Mouse (Mus musculus) myocyte (in vitro differentiated cells): ENCODE measurements at regions not wholly inside any gene's neighbourhood (a gene's known extent, or its start where the extent isn't known, plus 50 kb on each side); places are given as distances from the start of the nearest gene placed in this dataset.

Source experiments
- H3K27me3 ChIP-seq: one replicate; pipeline ENCODE4 v1.6.1; 2011; ENCODE audit not compliant: control insufficient read depth, insufficient read depth, insufficient read length
- H3K36me3 ChIP-seq: one replicate; pipeline ENCODE4 v1.6.1; 2011; ENCODE audit not compliant: control insufficient read depth, insufficient read depth
- H3K4me2 ChIP-seq: one replicate; pipeline ENCODE4 v1.6.1; 2011; ENCODE audit warnings: low read depth, control low read depth
- H3K4me3 ChIP-seq: one replicate; pipeline ENCODE4 v1.5.1; 2011; ENCODE audit warnings: mild to moderate bottlenecking, control low read depth, moderate library complexity
- H3K79me2 ChIP-seq: one replicate; pipeline ENCODE4 v1.6.1; 2011; ENCODE audit not compliant: control insufficient read depth, insufficient read depth
- H3ac ChIP-seq: one replicate; pipeline ENCODE4 v1.6.1; 2011; ENCODE audit not compliant: control insufficient read depth, insufficient read length
- CEBPB ChIP-seq: IDR thresholded peaks from 2 replicates; pipeline ENCODE4 v1.6.1; 2011; ENCODE audit warnings: mild to moderate bottlenecking, moderate library complexity; ENCODE audit not compliant: poor library complexity, insufficient read depth, severe bottlenecking
- E2F4 ChIP-seq: IDR thresholded peaks from one replicate; pipeline ENCODE4 v1.6.1; 2011; ENCODE audit warnings: mild to moderate bottlenecking, control low read depth, moderate library complexity; ENCODE audit not compliant: insufficient read depth
- MAX ChIP-seq: IDR thresholded peaks from one replicate; pipeline ENCODE4 v1.6.1; 2011; ENCODE audit warnings: low read depth, mild to moderate bottlenecking, control low read depth
- MYOD1 ChIP-seq, 3 experiments: IDR thresholded peaks; one replicate each; pipeline ENCODE4 v1.6.1; 2011; ENCODE audit warnings: control low read depth in 2 of 3, low read depth in 2 of 3, mild to moderate bottlenecking in 2 of 3, moderate library complexity in 1 of 3; ENCODE audit not compliant: insufficient read length in 2 of 3, control insufficient read depth in 1 of 3
- MYOG ChIP-seq, 3 experiments: IDR thresholded peaks; one replicate each; pipeline ENCODE4 v1.6.1; 2011; ENCODE audit warnings: control low read depth in 2 of 3, low read depth in 2 of 3, mild to moderate bottlenecking in 2 of 3; ENCODE audit not compliant: insufficient read length in 2 of 3, control insufficient read depth in 1 of 3, insufficient read depth in 1 of 3
- POLR2A ChIP-seq: IDR thresholded peaks from one replicate; pipeline ENCODE4 v1.6.1; 2011; ENCODE audit warnings: low read depth, mild to moderate bottlenecking, control low read depth, moderate library complexity; ENCODE audit not compliant: insufficient read length
- POLR2AphosphoS2 ChIP-seq: IDR thresholded peaks from one replicate; pipeline ENCODE4 v1.6.1; 2011; ENCODE audit warnings: low read depth, control low read depth; ENCODE audit not compliant: insufficient read length
- REST ChIP-seq: IDR thresholded peaks from one replicate; pipeline ENCODE4 v1.6.1; 2011; ENCODE audit warnings: mild to moderate bottlenecking, control low read depth, moderate library complexity; ENCODE audit not compliant: insufficient read depth, insufficient read length
- SRF ChIP-seq: IDR thresholded peaks from one replicate; pipeline ENCODE4 v1.6.1; 2011; ENCODE audit warnings: low read depth; ENCODE audit not compliant: control insufficient read depth, insufficient read length
- TCF12 ChIP-seq: IDR thresholded peaks from one replicate; pipeline ENCODE4 v1.6.1; 2011; ENCODE audit warnings: mild to moderate bottlenecking, control low read depth; ENCODE audit not compliant: poor library complexity, insufficient read depth, severe bottlenecking
- TCF3 ChIP-seq: IDR thresholded peaks from one replicate; pipeline ENCODE4 v1.6.1; 2011; ENCODE audit warnings: low read depth, control low read depth; ENCODE audit not compliant: insufficient read length
- USF1 ChIP-seq: IDR thresholded peaks from one replicate; pipeline ENCODE4 v1.6.1; 2011; ENCODE audit warnings: low read depth, mild to moderate bottlenecking, control low read depth, moderate library complexity

DNA sequence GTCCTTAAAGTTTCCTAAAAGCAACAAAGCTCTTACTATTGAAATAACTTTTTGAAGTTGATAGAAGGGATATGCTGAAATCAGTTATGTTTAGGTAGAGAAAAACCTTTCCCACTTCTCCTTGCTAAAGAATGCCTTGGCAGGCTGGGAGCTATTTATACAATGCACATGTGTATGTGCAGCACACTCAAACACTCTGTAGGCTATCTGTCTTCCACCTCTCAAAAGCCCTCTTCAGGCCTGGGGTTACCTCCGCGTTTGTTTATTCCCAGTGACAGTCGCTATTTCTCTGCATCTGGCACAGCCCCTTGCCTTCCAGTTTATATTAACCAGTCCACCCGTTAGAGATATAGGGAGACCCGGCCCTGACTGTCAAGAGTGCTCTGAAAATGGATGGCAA, 66.3 kb upstream of the Lnx1 start:
- TF ChIP-seq MYOD1 (IDR thresholded peaks at IDR 0.05; ENCODE audit: control insufficient read depth in 1 of 3, insufficient read length in 2 of 3, low read depth in 2 of 3), result no peak
- TF ChIP-seq USF1, result no peak
- no peak for TF ChIP-seq TCF12
- no peak for TF ChIP-seq TCF3
- no peak for TF ChIP-seq MAX
- TF ChIP-seq CEBPB, result no peak
- TF ChIP-seq SRF, result no peak
- TF ChIP-seq E2F4, result no peak
- TF ChIP-seq POLR2AphosphoS2, result no peak
- TF ChIP-seq MYOG (IDR thresholded peaks at IDR 0.05; ENCODE audit: control insufficient read depth in 1 of 3, insufficient read depth in 1 of 3, insufficient read length in 2 of 3, low read depth in 2 of 3), result no peak
- no peak for TF ChIP-seq REST
- TF ChIP-seq POLR2A, result no peak
- H3K79me2 ChIP-seq, result no peaks in the 10 kb centered on the region
- no peak overlapping the region for H3K4me2 ChIP-seq
- H3ac ChIP-seq, result no peak overlapping the region
- no peaks in the 10 kb centered on the region for H3K27me3 ChIP-seq
- no peaks in the 10 kb centered on the region for H3K36me3 ChIP-seq
- no peak overlapping the region for H3K4me3 ChIP-seq

GRCm38 (mm10) chr5:74767993-74768392, 65.3 kb upstream of the Lnx1 start:
- Histone ChIP-seq H3ac (no peak overlapping the region), H3K36me3 (no peaks in the 10 kb centered on the region), H3K79me2 (no peaks in the 10 kb centered on the region), H3K27me3 (no peaks in the 10 kb centered on the region), H3K4me2 (no peak overlapping the region), H3K4me3 (no peak overlapping the region)
- TF ChIP-seq CEBPB (no peak), E2F4 (no peak), POLR2A (no peak)

DNA sequence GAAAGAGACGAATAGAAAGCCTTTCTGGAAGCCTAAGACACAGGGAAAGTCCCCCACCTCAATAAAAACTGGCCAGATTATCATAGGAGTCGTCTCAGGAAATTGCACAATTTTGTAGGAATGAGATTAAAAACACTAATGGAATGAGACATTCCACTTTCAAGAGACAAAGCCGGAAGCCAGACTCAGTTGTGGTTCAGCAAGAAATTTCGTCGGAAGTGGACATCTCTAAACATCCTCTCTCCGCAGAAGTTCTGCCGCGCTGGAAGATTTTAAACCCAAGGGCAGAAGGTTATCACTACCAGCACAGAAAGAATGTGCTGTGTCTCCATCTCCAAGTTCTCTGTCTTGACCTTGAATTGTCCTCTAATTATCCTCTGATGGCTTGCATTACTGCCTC, 63.5 kb upstream of the Lnx1 start:
- Histone ChIP-seq H3K79me2 (no peaks in the 10 kb centered on the region), H3K4me3 (no peak overlapping the region), H3K36me3 (no peaks in the 10 kb centered on the region), H3ac (no peak overlapping the region), H3K4me2 (no peak overlapping the region), H3K27me3 (no peaks in the 10 kb centered on the region)
- TF ChIP-seq TCF3 (no peak), POLR2AphosphoS2 (no peak), USF1 (no peak)

GRCm38 (mm10) chr5:74765061-74765767, 62.5 kb upstream of the Lnx1 start:
- TF ChIP-seq MYOD1 (IDR thresholded peaks at IDR 0.05; ENCODE audit: control insufficient read depth in 1 of 3, insufficient read length in 2 of 3, low read depth in 2 of 3), result no peak
- TF ChIP-seq TCF3, result no peak
- TF ChIP-seq TCF12, result no peak
- no peak for TF ChIP-seq MYOG (IDR thresholded peaks at IDR 0.05; ENCODE audit: control insufficient read depth in 1 of 3, insufficient read depth in 1 of 3, insufficient read length in 2 of 3, low read depth in 2 of 3)
- no peak for TF ChIP-seq MAX
- TF ChIP-seq REST, result no peak
- TF ChIP-seq POLR2AphosphoS2, result no peak
- TF ChIP-seq USF1, result no peak
- TF ChIP-seq E2F4, result no peak
- TF ChIP-seq SRF, result no peak
- no peak for TF ChIP-seq CEBPB
- no peak for TF ChIP-seq POLR2A
- Histone ChIP-seq H3K27me3 (no peaks in the 10 kb centered on the region), H3K79me2 (no peaks in the 10 kb centered on the region), H3K4me2 (no peak overlapping the region), H3ac (no peak overlapping the region), H3K4me3 (no peak overlapping the region), H3K36me3 (no peaks in the 10 kb centered on the region)

- Histone ChIP-seq H3K36me3 (no peaks in the 10 kb centered on the region), H3K27me3 (no peaks in the 10 kb centered on the region), H3K79me2 (no peaks in the 10 kb centered on the region), H3K4me2 (no peak overlapping the region), H3ac (no peak overlapping the region), H3K4me3 (no peak overlapping the region)
- no peak for TF ChIP-seq REST
- no peak for TF ChIP-seq MYOD1 (IDR thresholded peaks at IDR 0.05; ENCODE audit: control insufficient read depth in 1 of 3, insufficient read length in 2 of 3, low read depth in 2 of 3)
- TF ChIP-seq TCF3, result no peak
- TF ChIP-seq TCF12, result no peak
- no peak for TF ChIP-seq MYOG (IDR thresholded peaks at IDR 0.05; ENCODE audit: control insufficient read depth in 1 of 3, insufficient read depth in 1 of 3, insufficient read length in 2 of 3, low read depth in 2 of 3)
- no peak for TF ChIP-seq CEBPB
- TF ChIP-seq POLR2A, result no peak
- no peak for TF ChIP-seq POLR2AphosphoS2
- no peak for TF ChIP-seq USF1
Measured at GRCm38 (mm10) chr5:74757557-74757956, 54.8 kb upstream of the Lnx1 start.
